Mouse (Mus musculus) stomach, embryonic 14.5 days (tissue): ENCODE measurements around the gene Lipa. TPM values are rescaled to one million over a fixed set of nuclear protein-coding genes. Genes with fewer than 3 reads are reported as not detected.

Source experiments
- ATAC-seq: fragments of 200-750 bp; cut with Nextera tagmentation; 2 replicates; pipeline ENCODE4 v1.8.0; 2017; ENCODE audit warnings: low read depth, moderate TSS enrichment; ENCODE audit not compliant: insufficient number of reproducible peaks, insufficient read depth, low FRiP score
- H3K27ac ChIP-seq: fragments of 300-500 bp; sonication (generic); 2 replicates; pipeline ENCODE4 v1.5.1; 2014; ENCODE audit warnings: mild to moderate bottlenecking, low read length, moderate library complexity, mixed read lengths
- H3K27me3 ChIP-seq: fragments of 300-500 bp; sonication (generic); 2 replicates; pipeline ENCODE4 v1.6.1; 2014; ENCODE audit warnings: low read length, control low read depth, mixed read lengths; ENCODE audit not compliant: control insufficient read depth, insufficient read depth
- H3K36me3 ChIP-seq: fragments of 300-500 bp; sonication (generic); 2 replicates; pipeline ENCODE4 v1.6.1; 2014; ENCODE audit warnings: mild to moderate bottlenecking, control low read depth, low read length, moderate library complexity, mixed read lengths; ENCODE audit not compliant: control insufficient read depth, insufficient read depth
- H3K4me1 ChIP-seq: fragments of 300-500 bp; sonication (generic); 2 replicates; pipeline ENCODE4 v1.6.1; 2014; ENCODE audit warnings: low read length, control low read depth, mixed read lengths; ENCODE audit not compliant: control insufficient read depth, insufficient read depth
- H3K4me2 ChIP-seq: fragments of 300-500 bp; sonication (generic); replicated peaks from 2 replicates; pipeline ENCODE4 v1.6.1; 2014; ENCODE audit warnings: low read depth, low read length, control low read depth
- H3K4me3 ChIP-seq: fragments of 300-500 bp; sonication (generic); 2 replicates; pipeline ENCODE4 v1.5.1; 2014; ENCODE audit warnings: low read depth, low read length, control low read depth
- H3K9ac ChIP-seq: fragments of 300-500 bp; sonication (generic); replicated peaks from 2 replicates; pipeline ENCODE4 v1.6.1; 2014; ENCODE audit warnings: low read depth, mild to moderate bottlenecking, control low read depth, low read length, moderate library complexity, mixed read lengths
- H3K9me3 ChIP-seq: fragments of 300-500 bp; sonication (generic); 2 replicates; pipeline ENCODE4 v1.6.1; 2016; ENCODE audit warnings: low read depth, low read length, control low read depth; ENCODE audit not compliant: control insufficient read depth
- WGBS: fragments of 180-500 bp; shearing (Covaris S2); extraction: QIAGEN DNeasy Blood & Tissue Kit; methylation state at CpG from one replicate; pipeline ENCODE4 v1.1.7; 2014; 5-methylcytosine and 5-hydroxymethylcytosine counted together
- polyA plus RNA-seq: library from polyadenylated mRNA; unstranded; fragments of >200 nt; fragmentation: Nextera tagmentation; extraction: Ambion mirVana; gene quantifications from 2 replicates; pipeline ENCODE4 v1.2.1, GENCODE M21; 2014

Gene Lipa
- polyA plus RNA-seq, 1 experiment from 2014 or later = 35.3 TPM

DNA sequence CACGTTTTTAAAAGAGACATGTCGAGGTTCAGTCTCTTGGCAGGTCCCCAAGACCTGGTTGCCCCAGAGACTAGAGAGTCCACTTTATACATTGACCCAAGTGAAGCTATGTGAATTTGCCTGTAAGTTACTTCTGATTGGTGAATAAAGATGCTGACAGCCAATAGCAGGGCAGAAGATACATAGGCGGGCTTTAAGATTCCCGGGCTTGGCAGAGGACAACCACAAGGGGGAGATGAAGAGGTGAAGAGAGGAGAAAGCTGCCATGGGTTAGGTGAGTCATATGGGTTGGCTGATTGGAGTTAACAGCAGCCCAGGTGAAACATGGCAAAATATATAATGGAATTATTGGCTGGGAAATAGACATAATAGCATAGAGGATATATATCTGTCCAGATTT is 26.5 kb downstream of the Lipa start:
- 46% methylated on average over 4 of the region's 4 CpGs for WGBS
- H3K27ac ChIP-seq = no peak overlapping the region
- no peaks in the 10 kb centered on the region for H3K9me3 ChIP-seq
- no peak overlapping the region for H3K4me3 ChIP-seq
- peaks cover 3% of the 10 kb centered on the region; the same call in 1 of the 2 replicates for H3K36me3 ChIP-seq
- H3K27me3 ChIP-seq = no peaks in the 10 kb centered on the region
- peak; percentile 63; the same call in 1 of the 2 replicates for ATAC-seq
- H3K9ac ChIP-seq = no peak overlapping the region
- H3K4me2 ChIP-seq = no peak overlapping the region
- no peaks in the 10 kb centered on the region for H3K4me1 ChIP-seq

GRCm38 (mm10) chr19:34496353-34496752 is 30.9 kb downstream of the Lipa start:
- H3K27me3 ChIP-seq = no peaks in the 10 kb centered on the region
- H3K27ac ChIP-seq = no peak overlapping the region
- no peak overlapping the region for H3K4me2 ChIP-seq
- peaks cover 3% of the 10 kb centered on the region; the same call in 1 of the 2 replicates for H3K36me3 ChIP-seq
- no peak overlapping the region for H3K9ac ChIP-seq
- H3K9me3 ChIP-seq = no peaks in the 10 kb centered on the region
- H3K4me1 ChIP-seq = no peaks in the 10 kb centered on the region
- no peak for ATAC-seq
- no peak overlapping the region for H3K4me3 ChIP-seq
- WGBS = 68% methylated on average over 1 of the region's 1 CpGs

- no peak overlapping the region for H3K4me2 ChIP-seq
- H3K36me3 ChIP-seq = peaks cover 3% of the 10 kb centered on the region; the same call in 1 of the 2 replicates
- 82% methylated on average over 4 of the region's 4 CpGs for WGBS
- H3K4me1 ChIP-seq = no peaks in the 10 kb centered on the region
- H3K27me3 ChIP-seq = no peaks in the 10 kb centered on the region
- ATAC-seq = no peak
- no peaks in the 10 kb centered on the region for H3K9me3 ChIP-seq
- H3K27ac ChIP-seq = no peak overlapping the region
- H3K9ac ChIP-seq = no peak overlapping the region
- no peak overlapping the region for H3K4me3 ChIP-seq
Observed at GRCm38 (mm10) chr19:34493859-34494258, 33.4 kb downstream of the Lipa start.

- Histone ChIP-seq H3K36me3 (no peaks in the 10 kb centered on the region), H3K4me1 (no peaks in the 10 kb centered on the region), H3K27ac (no peak overlapping the region), H3K4me2 (no peak overlapping the region), H3K4me3 (no peak overlapping the region), H3K27me3 (no peaks in the 10 kb centered on the region), H3K9ac (no peak overlapping the region), H3K9me3 (no peaks in the 10 kb centered on the region)
- ATAC-seq = no peak
- 15% methylated on average over 4 of the region's 4 CpGs for WGBS
Observed at GRCm38 (mm10) chr19:34483547-34483946, 43.7 kb downstream of the Lipa start.

DNA sequence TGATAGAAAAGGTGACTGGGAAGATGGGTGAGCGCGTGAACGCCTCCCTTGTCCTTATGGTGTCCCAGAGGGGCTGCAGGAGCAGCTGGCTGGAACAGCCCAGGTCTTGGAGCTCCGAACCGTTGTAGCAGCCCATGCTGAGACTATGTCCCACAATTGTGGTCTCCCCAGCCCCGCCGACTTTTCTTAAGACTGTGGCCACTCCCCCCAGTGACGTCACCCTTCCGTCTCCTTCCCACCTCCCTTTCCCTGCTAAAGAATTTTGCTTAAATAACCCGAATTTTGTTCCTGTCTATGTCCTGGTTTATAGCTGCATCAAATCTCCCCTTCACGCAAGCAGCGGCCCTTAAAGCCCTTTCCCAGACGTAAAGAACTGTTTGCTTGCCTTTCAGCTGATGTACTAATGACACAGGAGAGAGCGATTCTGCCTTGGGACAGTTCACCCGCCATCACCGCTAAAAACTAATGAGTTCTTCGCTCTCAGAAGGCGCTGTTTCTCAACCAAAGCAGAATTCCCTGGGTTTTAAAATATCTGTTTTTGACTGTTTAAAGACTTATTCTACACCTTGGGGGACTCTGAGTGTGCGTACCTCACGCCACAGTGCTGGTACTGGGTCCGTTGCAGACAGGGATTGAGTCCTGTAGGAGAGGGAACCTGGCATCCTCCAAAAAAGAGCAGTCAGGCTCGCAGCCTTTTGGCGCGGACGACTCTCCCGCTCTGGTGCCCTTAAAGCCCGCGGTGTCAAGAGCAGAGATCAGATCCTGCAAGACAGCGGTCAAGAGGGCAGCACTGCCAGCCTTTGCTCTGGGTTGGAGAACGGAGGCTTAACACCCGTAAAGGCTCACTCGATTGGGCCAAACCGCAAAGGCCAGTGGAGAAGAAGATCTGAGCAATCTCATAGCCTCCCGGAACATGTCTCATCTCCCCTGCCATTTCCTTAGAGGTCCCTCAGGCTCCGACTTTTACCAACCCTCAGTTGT is 52.0 kb downstream of the Lipa start, which contains the start of gene Ch25h:
TSS of gene Ch25h (minus strand) at position 174 of the 981 bp plus-strand sequence.
- Histone ChIP-seq H3K27ac (no peak within 1 kb of the TSS), H3K9ac (peak within 1 kb of the TSS; percentile 15; the same call in 1 of the 2 replicates), H3K9me3 (no peaks in the 10 kb centered on the region), H3K27me3 (no peaks in the 10 kb centered on the region; the same call in 1 of the 2 replicates), H3K4me2 (peak within 1 kb of the TSS; percentile 98), H3K4me3 (peak within 1 kb of the TSS; percentile 50), H3K4me1 (peaks cover 6% of the 10 kb centered on the region; the same call in 1 of the 2 replicates), H3K36me3 (no peaks in the 10 kb centered on the region)
- peak; percentile 65; the same call in 1 of the 2 replicates for ATAC-seq
- WGBS = under 1% methylated on average over 35 of the region's 35 CpGs

DNA sequence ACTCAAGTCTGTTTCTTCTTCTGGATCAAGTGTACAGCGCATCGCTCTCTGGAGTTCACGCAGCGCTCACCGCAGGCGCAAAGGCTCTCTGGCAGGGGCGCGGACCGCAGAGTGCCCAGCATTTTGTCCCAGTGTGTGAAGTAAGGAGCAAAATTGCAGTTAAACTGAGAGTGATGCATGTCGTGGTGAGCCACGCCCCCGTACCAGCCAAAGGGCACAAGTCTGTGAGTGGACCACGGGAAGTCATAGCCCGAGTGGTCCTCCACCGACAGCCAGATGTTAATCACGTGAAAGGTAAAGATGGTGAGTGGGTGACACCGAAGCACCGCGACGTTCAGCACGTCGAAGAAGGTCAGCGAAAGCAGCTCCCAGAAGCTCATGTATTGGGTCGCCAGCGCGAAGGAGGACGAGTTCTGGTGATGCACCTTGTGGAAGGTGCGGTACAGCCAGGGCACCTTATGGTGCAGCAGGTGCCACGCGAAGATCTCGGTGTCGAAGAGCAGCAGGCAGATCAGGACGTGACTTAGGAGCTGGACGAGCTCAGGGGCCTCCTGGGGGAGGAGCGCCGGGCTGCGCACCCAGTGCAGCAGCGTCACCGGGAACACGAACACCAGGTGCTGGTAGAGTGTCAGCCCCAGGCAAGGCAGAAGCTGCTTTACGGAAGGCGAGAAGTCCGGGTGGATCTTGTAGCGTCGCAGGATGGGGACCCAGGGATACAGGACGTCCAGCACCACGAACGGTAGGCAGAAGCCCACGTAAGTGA is 52.9 kb downstream of the Lipa start:
- peak; percentile 69; the same call in 1 of the 2 replicates for ATAC-seq
- no peaks in the 10 kb centered on the region; the same call in 1 of the 2 replicates for H3K27me3 ChIP-seq
- WGBS = 6% methylated on average over 49 of the region's 49 CpGs

DNA sequence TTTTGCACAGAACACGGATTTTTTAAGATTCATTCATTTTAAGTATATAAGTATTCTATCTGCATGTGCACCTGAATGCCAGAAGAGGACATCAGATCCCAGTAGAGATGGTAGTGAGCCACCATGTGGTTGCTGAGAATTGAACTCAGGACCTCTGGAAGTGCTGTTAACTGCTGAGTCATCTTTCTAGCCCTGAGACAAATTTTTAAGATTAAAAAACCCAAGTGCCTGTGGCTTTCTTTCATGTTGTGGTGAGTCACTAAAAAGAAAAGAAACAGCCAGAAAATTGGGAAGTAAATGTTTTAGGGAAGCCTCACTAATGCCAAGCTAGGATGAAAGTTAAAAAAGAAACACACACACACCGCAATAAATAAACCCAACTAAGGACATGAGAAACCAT is 55.6 kb downstream of the Lipa start:
- no peak overlapping the region for H3K4me2 ChIP-seq
- H3K9me3 ChIP-seq = no peaks in the 10 kb centered on the region
- no peak overlapping the region for H3K27ac ChIP-seq
- no peak overlapping the region for H3K9ac ChIP-seq
- H3K4me1 ChIP-seq = peaks cover 6% of the 10 kb centered on the region; the same call in 1 of the 2 replicates
- H3K36me3 ChIP-seq = no peaks in the 10 kb centered on the region
- ATAC-seq = no peak
- no peaks in the 10 kb centered on the region; the same call in 1 of the 2 replicates for H3K27me3 ChIP-seq
- WGBS = 88% methylated on average over 2 of the region's 2 CpGs
- no peak overlapping the region for H3K4me3 ChIP-seq

More for the DNA sequence above, 52.9 kb downstream of the Lipa start:
- Histone ChIP-seq H3K9ac (0 out of 2 replicates have a peak overlapping the region, but pooled peaks have one; percentile 15), H3K4me3 (peak overlapping the region; percentile 50), H3K27ac (no peak overlapping the region), H3K9me3 (no peaks in the 10 kb centered on the region), H3K4me2 (peak overlapping the region; percentile 98), H3K36me3 (no peaks in the 10 kb centered on the region), H3K4me1 (peaks cover 6% of the 10 kb centered on the region; the same call in 1 of the 2 replicates)

- H3K27ac ChIP-seq = no peak overlapping the region
Observed at GRCm38 (mm10) chr19:34468794-34469193, 58.5 kb downstream of the Lipa start.

More at GRCm38 (mm10) chr19:34468794-34469193, 58.5 kb downstream of the Lipa start:
- Histone ChIP-seq H3K4me2 (no peak overlapping the region), H3K4me3 (no peak overlapping the region), H3K27me3 (no peaks in the 10 kb centered on the region), H3K36me3 (no peaks in the 10 kb centered on the region), H3K9me3 (no peaks in the 10 kb centered on the region), H3K4me1 (no peaks in the 10 kb centered on the region), H3K9ac (no peak overlapping the region)
- ATAC-seq = no peak
- WGBS = 27% methylated on average over 3 of the region's 3 CpGs
